In the genomic region with DNA sequence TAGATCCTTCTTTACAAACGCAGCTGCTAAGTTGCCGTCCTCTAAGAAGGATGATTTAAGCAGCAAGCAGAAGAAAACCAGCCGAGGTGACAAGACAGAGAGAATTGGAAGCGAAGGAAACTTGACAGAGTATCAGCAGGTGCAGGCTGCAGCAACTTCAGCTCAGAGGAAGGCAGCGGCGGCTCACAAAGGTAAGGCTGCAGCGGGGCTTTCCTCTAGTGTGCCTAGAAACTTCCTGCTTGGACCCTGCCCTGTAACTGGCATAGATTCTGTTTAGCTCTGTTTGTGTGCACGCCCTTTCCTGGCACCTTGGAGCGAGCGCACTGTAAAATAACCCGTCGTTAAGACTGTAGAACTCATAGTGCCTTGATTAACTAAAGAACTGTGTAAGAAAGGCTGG, we compare ENCODE assay signal across 8 mouse cellular contexts.
DNase-seq lines count a peak whose midpoint lies in the region; ATAC-seq and TF ChIP-seq lines count a peak whose summit lies in the region.

No protein-coding gene starts in this region.

- no peaks in the 10 kb centered on the region for H3K36me3 ChIP-seq in liver, postnatal 0 days (replicated peaks; ENCODE audit: insufficient read depth, low read length)
- no peaks in the 10 kb centered on the region for H3K36me3 ChIP-seq in hindbrain, embryonic 15.5 days
- no peaks in the 10 kb centered on the region for H3K36me3 ChIP-seq in stomach, embryonic 16.5 days (ENCODE audit: control insufficient read depth, insufficient read depth, low read length)

- no peak overlapping the region for H3K27ac ChIP-seq in liver, postnatal 0 days (ENCODE audit: low read depth)
- H3K27ac ChIP-seq in hindbrain, embryonic 15.5 days (replicated peaks) = no peak overlapping the region
- H3K27ac ChIP-seq in stomach, embryonic 16.5 days (ENCODE audit: low read length) = no peak overlapping the region; the same call in 1 of the 2 replicates

- no peak for ATAC-seq in liver, postnatal 0 days
- ATAC-seq in hindbrain, embryonic 15.5 days (ENCODE audit: low FRiP score, low read depth) = 0 out of 2 replicates have a peak, but pooled peaks have one; percentile 38
- ATAC-seq in stomach, embryonic 16.5 days (ENCODE audit: insufficient read depth, low FRiP score) = peak; percentile 71; the same call in 1 of the 2 replicates

- no peak for TF ChIP-seq POLR2A in lung, adult 2 months (IDR thresholded peaks at IDR 0.05; ENCODE audit: borderline replicate concordance, extremely low read depth, low read depth, low read length)

- no peak for DNase-seq in liver, postnatal 0 days
- no peak for DNase-seq in liver
- peak; percentile 16 for DNase-seq in lung, adult 2 months
- DNase-seq in c-Kit-positive CD71-positive TER-119-positive erythroid progenitor cells, embryonic 14.5 days (ENCODE audit: low spot score) = no peak
- DNase-seq in cerebellum, adult 9-11 months = no peak
- DNase-seq in adipocyte (ENCODE audit: low spot score) = no peak

- H3K4me3 ChIP-seq in liver, postnatal 0 days (ENCODE audit: low read depth, low read length) = no peak overlapping the region
- peak overlapping the region; percentile 18 for H3K4me3 ChIP-seq in hindbrain, embryonic 15.5 days
- peak overlapping the region; percentile 59 for H3K4me3 ChIP-seq in lung, adult 2 months (replicated peaks; ENCODE audit: extremely low read depth, low read depth, low read length)
- peak overlapping the region; percentile 37 for H3K4me3 ChIP-seq in stomach, embryonic 16.5 days (replicated peaks; ENCODE audit: low read length)

- H3K9ac ChIP-seq in liver, postnatal 0 days (replicated peaks) = no peak overlapping the region
- no peak overlapping the region for H3K9ac ChIP-seq in hindbrain, embryonic 15.5 days
- peak overlapping the region; percentile 61 for H3K9ac ChIP-seq in stomach, embryonic 16.5 days (ENCODE audit: low read length)

- no peak for TF ChIP-seq EP300 in liver, postnatal 0 days (IDR thresholded peaks at IDR 0.05; ENCODE audit: low read depth)

- no peaks in the 10 kb centered on the region for H3K4me1 ChIP-seq in liver, postnatal 0 days (ENCODE audit: insufficient read depth)
- 0 out of 2 replicates have a peak, but pooled peaks cover 5% of the 10 kb centered on the region for H3K4me1 ChIP-seq in hindbrain, embryonic 15.5 days (replicated peaks)
- no peaks in the 10 kb centered on the region; the same call in 1 of the 2 replicates for H3K4me1 ChIP-seq in lung, adult 2 months (ENCODE audit: control insufficient read depth, insufficient read depth, low read length)
- H3K4me1 ChIP-seq in stomach, embryonic 16.5 days (ENCODE audit: control insufficient read depth, insufficient read depth, low read length) = peaks cover 6% of the 10 kb centered on the region

- H3K27me3 ChIP-seq in liver, postnatal 0 days (ENCODE audit: insufficient read depth, low read length) = no peaks in the 10 kb centered on the region
- H3K27me3 ChIP-seq in hindbrain, embryonic 15.5 days = no peaks in the 10 kb centered on the region
- H3K27me3 ChIP-seq in stomach, embryonic 16.5 days (ENCODE audit: control insufficient read depth, insufficient read depth, low read length) = no peaks in the 10 kb centered on the region

- no peak for TF ChIP-seq CTCF in liver, postnatal 0 days (IDR thresholded peaks at IDR 0.05; ENCODE audit: low read depth)
- TF ChIP-seq CTCF in lung, adult 2 months (IDR thresholded peaks at IDR 0.05; ENCODE audit: insufficient read depth, low read length) = no peak

- no peaks in the 10 kb centered on the region for H3K9me3 ChIP-seq in liver, postnatal 0 days (ENCODE audit: low read length)
- no peaks in the 10 kb centered on the region for H3K9me3 ChIP-seq in hindbrain, embryonic 15.5 days
- H3K9me3 ChIP-seq in stomach, embryonic 16.5 days (replicated peaks; ENCODE audit: control insufficient read depth, low read length) = no peaks in the 10 kb centered on the region

- 23% methylated on average over 12 of the region's 12 CpGs for WGBS in liver, postnatal 0 days (ENCODE audit: insufficient replicate concordance)
- 25% methylated on average over 12 of the region's 12 CpGs for WGBS in hindbrain, embryonic 15.5 days
- WGBS in lung, adult 2 months = 14% methylated on average over 12 of the region's 12 CpGs
- WGBS in stomach, embryonic 16.5 days = 13% methylated on average over 12 of the region's 12 CpGs

- peak overlapping the region; percentile 32; the same call in 1 of the 2 replicates for H3K4me2 ChIP-seq in liver, postnatal 0 days (ENCODE audit: low read depth, low read length)
- H3K4me2 ChIP-seq in hindbrain, embryonic 15.5 days = peak overlapping the region; percentile 48
- peak overlapping the region; percentile 60 for H3K4me2 ChIP-seq in stomach, embryonic 16.5 days (ENCODE audit: low read depth, low read length)
